Mouse (Mus musculus) myocyte (in vitro differentiated cells): ENCODE results near the gene Hdac7.

Experiments used
- POLR2A ChIP-seq: IDR thresholded peaks from one replicate; pipeline ENCODE4 v1.6.1; 2011; ENCODE audit warnings: low read depth, mild to moderate bottlenecking, control low read depth, moderate library complexity; ENCODE audit not compliant: insufficient read length
- POLR2AphosphoS2 ChIP-seq: IDR thresholded peaks from one replicate; pipeline ENCODE4 v1.6.1; 2011; ENCODE audit warnings: low read depth, control low read depth; ENCODE audit not compliant: insufficient read length

GRCm38 (mm10) chr15:97763256-97764049 lies 80.8 kb downstream of the Hdac7 start:
- TF ChIP-seq POLR2A (no peak), POLR2AphosphoS2 (no peak)
